Mouse (Mus musculus): ENCODE data around the gene Ankrd28.

DNA sequence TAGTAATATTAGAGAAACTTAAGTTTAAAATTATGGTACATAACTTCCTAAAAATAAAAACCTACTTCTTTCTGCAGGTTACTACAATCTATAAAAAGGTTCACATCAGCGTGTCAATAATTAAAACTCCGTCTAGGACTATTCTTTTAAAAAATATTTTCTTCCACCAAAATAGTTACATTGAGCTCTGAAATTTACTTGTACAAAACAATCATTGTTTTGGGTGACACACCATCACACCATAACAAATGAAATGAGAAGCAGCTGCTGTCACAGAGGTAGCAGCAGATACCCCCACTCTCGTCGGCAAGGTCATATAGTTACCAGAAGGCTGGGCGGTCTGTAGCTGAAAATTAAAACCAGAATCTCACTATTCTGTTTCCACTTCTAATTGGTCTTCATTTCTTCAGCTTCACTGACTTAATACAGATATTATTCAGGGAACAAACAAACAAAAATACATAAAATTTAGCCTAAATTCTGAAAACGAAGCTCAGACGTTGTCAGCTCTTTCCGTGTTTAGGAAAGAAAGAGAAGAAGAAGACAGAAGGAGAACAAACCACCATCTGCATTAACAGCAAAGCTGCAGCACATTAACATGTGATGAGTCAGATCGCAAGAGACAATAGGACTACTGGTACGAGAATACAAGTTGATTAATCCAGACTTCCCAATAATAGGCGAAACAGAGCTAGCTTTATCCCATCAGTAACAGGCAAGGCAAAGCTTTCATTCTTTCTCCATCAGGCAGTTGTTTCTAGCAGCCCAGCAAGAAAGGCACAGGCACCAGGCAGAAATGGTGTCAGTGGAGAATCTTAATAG, 49.8 kb downstream of the Ankrd28 start:
- TF ChIP-seq CTCF (IDR thresholded peaks at IDR 0.05; ENCODE audit: low read depth) (no peak), EP300 (IDR thresholded peaks at IDR 0.05; ENCODE audit: low read depth) (no peak)

Data from liver, postnatal 0 days (tissue).